Mouse (Mus musculus): ENCODE data around the gene Tjp1. TPM values are rescaled to one million over a fixed set of nuclear protein-coding genes. Genes with fewer than 3 reads are reported as not detected.

Tjp1 gene
- polyA plus RNA-seq, 1 experiment from 2014 or later = 21.2 TPM

DNA sequence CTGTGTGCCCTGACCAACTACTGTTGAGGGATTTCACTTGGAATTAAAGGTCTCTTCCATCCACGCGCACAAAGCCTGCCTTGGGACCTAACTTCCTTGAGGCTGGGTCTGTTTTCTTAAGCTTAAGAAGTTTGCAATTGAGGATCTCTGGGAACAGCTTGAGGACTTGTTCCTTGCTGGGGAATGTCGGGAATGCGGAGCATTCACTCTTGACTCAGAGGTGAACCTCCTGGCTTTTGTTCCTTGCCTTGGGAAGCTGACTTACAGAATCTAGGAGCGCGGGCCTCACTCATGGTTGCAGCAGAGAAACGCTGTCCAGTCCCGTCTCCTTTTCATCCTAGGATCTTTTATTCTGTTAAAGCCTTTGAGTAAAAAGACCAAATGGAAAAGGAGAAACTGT is 97.2 kb downstream of the Tjp1 start:
- Histone ChIP-seq H3K4me3 (replicated peaks) (no peak overlapping the region), H3K27me3 (no peaks in the 10 kb centered on the region), H3K4me1 (0 out of 2 replicates have a peak, but pooled peaks cover 4% of the 10 kb centered on the region), H3K9ac (no peak overlapping the region), H3K9me3 (replicated peaks) (no peaks in the 10 kb centered on the region), H3K4me2 (replicated peaks) (no peak overlapping the region), H3K36me3 (no peaks in the 10 kb centered on the region), H3K27ac (replicated peaks) (no peak overlapping the region)
- ATAC-seq (ENCODE audit: insufficient number of reproducible peaks, low FRiP score, low TSS enrichment, low read depth) = no peak
- WGBS = 18% methylated on average over 8 of the region's 8 CpGs

- no peaks in the 10 kb centered on the region for H3K9me3 ChIP-seq (replicated peaks)
- 69% methylated on average over 8 of the region's 8 CpGs for WGBS
- peaks cover 8% of the 10 kb centered on the region; the same call in 1 of the 2 replicates for H3K4me1 ChIP-seq
- H3K27me3 ChIP-seq = no peaks in the 10 kb centered on the region
- H3K4me2 ChIP-seq (replicated peaks) = no peak overlapping the region
- no peaks in the 10 kb centered on the region for H3K36me3 ChIP-seq
- no peak overlapping the region for H3K9ac ChIP-seq
- no peak overlapping the region for H3K27ac ChIP-seq (replicated peaks)
- no peak for ATAC-seq (ENCODE audit: insufficient number of reproducible peaks, low FRiP score, low TSS enrichment, low read depth)
- H3K4me3 ChIP-seq (replicated peaks) = no peak overlapping the region
Observed at GRCm38 (mm10) chr7:65424519-65424918, 103.1 kb downstream of the Tjp1 start.

DNA sequence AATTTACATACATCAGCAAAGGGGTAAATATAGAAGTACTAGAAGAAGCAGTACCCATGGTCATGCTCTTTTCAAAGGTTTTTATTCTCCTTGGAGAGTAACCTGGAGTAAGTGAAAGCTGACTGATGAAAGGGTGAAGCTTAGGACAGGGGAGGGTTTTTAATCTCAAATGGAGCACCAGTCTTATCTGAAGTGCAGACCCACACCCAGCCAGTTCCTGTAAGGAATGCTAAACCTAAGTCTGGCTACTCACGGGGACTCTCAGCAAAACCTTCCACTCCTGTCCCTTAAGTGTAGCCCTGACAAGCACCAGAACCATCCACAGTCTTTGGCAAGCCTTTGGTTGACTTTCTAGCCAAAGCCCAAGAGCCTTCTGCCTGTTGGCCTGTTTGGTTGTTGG is 105.1 kb downstream of the Tjp1 start:
- WGBS = 83% methylated on average over 1 of the region's 1 CpGs
- Histone ChIP-seq H3K4me1 (peaks cover 8% of the 10 kb centered on the region; the same call in 1 of the 2 replicates), H3K4me3 (replicated peaks) (no peak overlapping the region), H3K27ac (replicated peaks) (no peak overlapping the region), H3K27me3 (no peaks in the 10 kb centered on the region), H3K4me2 (replicated peaks) (no peak overlapping the region), H3K36me3 (no peaks in the 10 kb centered on the region), H3K9me3 (replicated peaks) (no peaks in the 10 kb centered on the region), H3K9ac (no peak overlapping the region)
- no peak for ATAC-seq (ENCODE audit: insufficient number of reproducible peaks, low FRiP score, low TSS enrichment, low read depth)

DNA sequence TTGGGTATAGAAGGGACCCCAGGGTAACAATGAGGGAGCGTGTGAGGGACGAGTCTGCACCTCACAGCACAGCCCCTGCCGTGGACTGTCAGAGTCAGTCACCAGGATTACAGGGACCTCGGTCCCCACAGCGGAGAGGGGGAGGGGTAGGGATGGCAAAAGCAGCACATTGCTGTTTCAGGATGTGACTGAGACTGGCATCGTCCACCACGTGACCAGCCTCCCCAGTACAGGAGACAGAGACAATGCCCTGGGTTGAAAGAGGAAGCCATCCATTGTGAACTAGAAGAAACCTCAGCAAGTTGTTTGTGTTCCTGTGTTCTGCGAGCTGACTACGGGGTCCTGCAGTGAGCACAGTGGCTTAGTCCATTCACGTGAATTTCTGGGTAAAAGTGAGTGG is 106.1 kb downstream of the Tjp1 start:
- WGBS = 20% methylated on average over 10 of the region's 10 CpGs
- no peak overlapping the region for H3K9ac ChIP-seq
- no peaks in the 10 kb centered on the region for H3K36me3 ChIP-seq
- 0 out of 2 replicates have a peak overlapping the region, but pooled peaks have one; percentile 6 for H3K4me2 ChIP-seq (replicated peaks)
- no peak overlapping the region for H3K4me3 ChIP-seq (replicated peaks)
- ATAC-seq (ENCODE audit: insufficient number of reproducible peaks, low FRiP score, low TSS enrichment, low read depth) = peak; percentile 24; the same call in 1 of the 2 replicates
- H3K9me3 ChIP-seq (replicated peaks) = no peaks in the 10 kb centered on the region
- H3K27me3 ChIP-seq = no peaks in the 10 kb centered on the region
- peaks cover 8% of the 10 kb centered on the region; the same call in 1 of the 2 replicates for H3K4me1 ChIP-seq
- no peak overlapping the region for H3K27ac ChIP-seq (replicated peaks)

DNA sequence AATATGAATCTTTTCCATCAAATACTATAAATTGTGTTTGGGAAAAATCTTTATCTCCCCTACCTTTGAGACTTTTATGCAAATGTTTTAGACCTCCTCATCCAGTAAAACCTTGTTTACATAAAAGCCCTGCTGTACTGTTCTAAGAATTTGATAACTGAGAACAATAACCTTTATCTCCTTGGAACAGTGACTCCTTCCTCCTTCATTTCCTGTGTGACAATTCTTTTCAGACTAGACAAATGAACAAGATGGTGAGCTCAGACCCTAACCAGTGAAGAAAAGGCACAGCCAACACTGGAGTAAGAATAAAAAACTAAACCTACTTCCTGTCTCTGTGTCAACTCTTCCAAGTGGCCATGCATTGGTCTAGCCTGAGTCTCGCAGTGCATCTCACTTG is 107.7 kb downstream of the Tjp1 start:
- 76% methylated on average over 1 of the region's 1 CpGs for WGBS
- Histone ChIP-seq H3K4me2 (replicated peaks) (no peak overlapping the region), H3K4me1 (peaks cover 8% of the 10 kb centered on the region; the same call in 1 of the 2 replicates), H3K36me3 (no peaks in the 10 kb centered on the region), H3K9ac (no peak overlapping the region), H3K9me3 (replicated peaks) (no peaks in the 10 kb centered on the region), H3K4me3 (replicated peaks) (no peak overlapping the region), H3K27me3 (no peaks in the 10 kb centered on the region), H3K27ac (replicated peaks) (no peak overlapping the region)
- ATAC-seq (ENCODE audit: insufficient number of reproducible peaks, low FRiP score, low TSS enrichment, low read depth) = no peak

GRCm38 (mm10) chr7:65419012-65419411 is 108.6 kb downstream of the Tjp1 start:
- no peak for ATAC-seq (ENCODE audit: insufficient number of reproducible peaks, low FRiP score, low TSS enrichment, low read depth)
- Histone ChIP-seq H3K4me1 (peaks cover 12% of the 10 kb centered on the region; the same call in 1 of the 2 replicates), H3K4me3 (replicated peaks) (no peak overlapping the region), H3K9me3 (replicated peaks) (no peaks in the 10 kb centered on the region), H3K9ac (no peak overlapping the region), H3K4me2 (replicated peaks) (no peak overlapping the region), H3K27me3 (no peaks in the 10 kb centered on the region), H3K36me3 (no peaks in the 10 kb centered on the region), H3K27ac (replicated peaks) (no peak overlapping the region)
- 47% methylated on average over 3 of the region's 3 CpGs for WGBS

- H3K9me3 ChIP-seq (replicated peaks) = no peaks in the 10 kb centered on the region
- no peak for ATAC-seq (ENCODE audit: insufficient number of reproducible peaks, low FRiP score, low TSS enrichment, low read depth)
- H3K9ac ChIP-seq = no peak overlapping the region
- H3K27ac ChIP-seq (replicated peaks) = no peak overlapping the region
- H3K36me3 ChIP-seq = no peaks in the 10 kb centered on the region
- 72% methylated on average over 10 of the region's 10 CpGs for WGBS
- H3K4me3 ChIP-seq (replicated peaks) = no peak overlapping the region
- no peaks in the 10 kb centered on the region for H3K27me3 ChIP-seq
- no peak overlapping the region for H3K4me2 ChIP-seq (replicated peaks)
- H3K4me1 ChIP-seq = peaks cover 12% of the 10 kb centered on the region; the same call in 1 of the 2 replicates
Observed at GRCm38 (mm10) chr7:65418366-65418911, 109.1 kb downstream of the Tjp1 start.

DNA sequence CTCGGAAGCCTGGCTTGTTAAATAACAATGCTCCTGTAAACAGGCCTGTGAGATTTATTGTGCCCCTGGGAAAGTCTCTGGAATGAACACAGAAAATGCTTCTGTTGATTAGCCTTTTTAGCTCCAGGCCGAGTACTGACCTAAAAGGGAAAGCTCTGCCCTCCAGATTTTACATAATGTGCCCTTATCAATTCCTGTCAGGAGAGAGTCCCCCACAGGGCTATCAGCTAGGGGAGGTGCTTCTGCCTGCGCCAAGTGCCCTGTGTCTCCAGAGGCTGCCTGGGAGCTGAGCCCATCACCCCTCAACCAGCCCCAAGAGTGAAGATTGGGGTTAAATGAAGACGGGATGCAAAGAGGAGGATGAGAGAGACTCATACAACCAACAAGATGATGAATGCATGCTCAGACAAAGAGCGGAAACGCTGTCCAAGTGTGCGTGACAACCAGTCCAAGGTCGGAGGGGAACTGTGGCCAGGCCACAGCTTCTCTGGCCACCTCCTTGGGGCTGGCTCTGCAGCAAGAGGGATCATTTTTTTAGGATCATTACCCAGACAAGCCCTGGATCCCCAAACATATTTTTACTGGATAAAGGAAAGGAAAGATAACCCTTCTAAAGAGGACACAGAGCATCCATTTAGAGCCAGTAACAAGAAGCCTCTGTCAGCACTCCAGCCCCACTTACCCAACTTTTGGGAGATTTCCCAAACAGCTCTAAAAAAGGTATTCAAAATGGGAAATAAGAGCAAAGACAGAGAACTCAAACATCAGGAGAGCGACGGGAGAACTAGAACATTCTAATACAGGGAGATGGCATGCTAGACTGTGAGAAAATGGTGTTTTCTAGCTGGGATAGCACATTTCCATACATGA is 110.1 kb downstream of the Tjp1 start:
- Histone ChIP-seq H3K27me3 (no peaks in the 10 kb centered on the region), H3K4me3 (replicated peaks) (no peak overlapping the region), H3K4me1 (peaks cover 12% of the 10 kb centered on the region; the same call in 1 of the 2 replicates), H3K9ac (no peak overlapping the region), H3K36me3 (no peaks in the 10 kb centered on the region), H3K9me3 (replicated peaks) (no peaks in the 10 kb centered on the region), H3K27ac (replicated peaks) (no peak overlapping the region), H3K4me2 (replicated peaks) (no peak overlapping the region)
- no peak for ATAC-seq (ENCODE audit: insufficient number of reproducible peaks, low FRiP score, low TSS enrichment, low read depth)
- 60% methylated on average over 10 of the region's 10 CpGs for WGBS

DNA sequence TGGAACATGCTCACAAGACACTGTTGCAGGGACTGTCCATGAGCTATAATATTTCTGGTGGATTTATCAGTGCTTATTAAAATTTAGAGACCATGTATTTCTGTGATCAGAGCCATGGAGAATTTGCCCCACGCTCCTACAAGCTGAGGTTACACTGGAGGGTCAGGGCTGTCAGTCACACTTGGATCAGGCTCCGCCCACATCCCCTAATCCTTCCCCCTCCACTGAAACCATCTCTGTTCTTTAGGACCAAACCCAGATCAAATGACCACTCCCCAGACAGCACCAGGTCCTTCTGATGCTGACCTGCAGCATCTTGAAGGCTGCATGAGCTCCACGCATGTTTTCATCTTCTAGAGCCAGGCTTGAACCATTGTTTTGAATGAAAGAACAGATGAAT is 111.1 kb downstream of the Tjp1 start:
- no peaks in the 10 kb centered on the region for H3K27me3 ChIP-seq
- no peak overlapping the region for H3K4me3 ChIP-seq (replicated peaks)
- no peak for ATAC-seq (ENCODE audit: insufficient number of reproducible peaks, low FRiP score, low TSS enrichment, low read depth)
- H3K27ac ChIP-seq (replicated peaks) = no peak overlapping the region
- no peak overlapping the region for H3K9ac ChIP-seq
- H3K36me3 ChIP-seq = no peaks in the 10 kb centered on the region
- H3K4me1 ChIP-seq = peaks cover 11% of the 10 kb centered on the region; the same call in 1 of the 2 replicates
- 66% methylated on average over 3 of the region's 3 CpGs for WGBS
- H3K9me3 ChIP-seq (replicated peaks) = no peaks in the 10 kb centered on the region
- no peak overlapping the region for H3K4me2 ChIP-seq (replicated peaks)

GRCm38 (mm10) chr7:65413946-65414945 is 113.3 kb downstream of the Tjp1 start:
- no peaks in the 10 kb centered on the region for H3K27me3 ChIP-seq
- H3K4me2 ChIP-seq (replicated peaks) = no peak overlapping the region
- H3K36me3 ChIP-seq = no peaks in the 10 kb centered on the region
- no peak overlapping the region for H3K4me3 ChIP-seq (replicated peaks)
- no peaks in the 10 kb centered on the region for H3K9me3 ChIP-seq (replicated peaks)
- H3K27ac ChIP-seq (replicated peaks) = no peak overlapping the region
- WGBS = 45% methylated on average over 13 of the region's 13 CpGs
- H3K4me1 ChIP-seq = 0 out of 2 replicates have a peak, but pooled peaks cover 4% of the 10 kb centered on the region
- ATAC-seq (ENCODE audit: insufficient number of reproducible peaks, low FRiP score, low TSS enrichment, low read depth) = no peak
- no peak overlapping the region for H3K9ac ChIP-seq
